Mouse (Mus musculus) kidney, adult 11 months (tissue): ENCODE data around the gene Bcorl1.
"Not testable (repeated sequence)": the region's sequence is repeated elsewhere in the genome, so short reads cannot be mapped to it uniquely, and the experiment has no call there.

Experiments
- DNase-seq: peaks from one replicate; pipeline ENCODE4 v3.0.0; 2022

Gene Bcorl1

DNA sequence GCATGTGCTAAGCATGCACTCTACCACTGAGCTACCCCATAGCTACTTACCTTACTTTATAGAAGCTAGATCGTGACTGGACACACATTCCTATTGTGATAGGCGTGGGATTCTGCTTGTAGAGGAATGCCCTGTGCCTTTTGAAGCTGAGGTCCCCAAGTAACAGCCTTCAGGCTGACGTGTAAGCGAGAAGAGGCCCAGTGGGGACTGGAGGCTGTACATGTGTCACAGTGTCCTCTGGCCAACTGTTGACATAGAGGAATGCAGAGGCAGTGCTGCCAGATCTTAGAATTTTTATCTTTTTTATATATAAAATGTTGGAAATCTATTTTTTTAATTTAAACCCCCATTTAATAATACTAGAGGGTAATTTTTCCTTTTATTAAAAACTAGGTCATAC is 58.8 kb downstream of the Bcorl1 start:
- no peak for DNase-seq

DNA sequence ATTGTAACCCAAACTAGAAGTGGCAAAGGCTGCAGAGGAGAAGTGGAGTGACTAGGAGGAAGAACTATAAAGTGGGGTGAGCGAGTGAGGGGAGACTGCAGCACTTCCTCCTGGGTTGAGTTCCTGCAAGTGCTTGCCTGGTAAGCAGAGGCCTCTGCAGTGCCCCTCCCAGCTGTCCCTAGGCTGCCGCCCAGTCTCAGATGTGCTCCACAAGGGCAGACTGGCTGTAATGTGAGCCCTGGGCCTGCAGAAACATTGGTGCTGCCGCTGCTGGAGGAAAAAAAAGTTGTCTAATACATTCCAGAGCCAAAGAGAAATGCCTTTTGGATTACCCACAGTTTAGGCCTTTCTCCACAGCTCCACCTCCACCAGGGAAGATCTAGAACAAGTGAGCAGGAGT is 64.0 kb downstream of the Bcorl1 start:
- DNase-seq: no peak

DNA sequence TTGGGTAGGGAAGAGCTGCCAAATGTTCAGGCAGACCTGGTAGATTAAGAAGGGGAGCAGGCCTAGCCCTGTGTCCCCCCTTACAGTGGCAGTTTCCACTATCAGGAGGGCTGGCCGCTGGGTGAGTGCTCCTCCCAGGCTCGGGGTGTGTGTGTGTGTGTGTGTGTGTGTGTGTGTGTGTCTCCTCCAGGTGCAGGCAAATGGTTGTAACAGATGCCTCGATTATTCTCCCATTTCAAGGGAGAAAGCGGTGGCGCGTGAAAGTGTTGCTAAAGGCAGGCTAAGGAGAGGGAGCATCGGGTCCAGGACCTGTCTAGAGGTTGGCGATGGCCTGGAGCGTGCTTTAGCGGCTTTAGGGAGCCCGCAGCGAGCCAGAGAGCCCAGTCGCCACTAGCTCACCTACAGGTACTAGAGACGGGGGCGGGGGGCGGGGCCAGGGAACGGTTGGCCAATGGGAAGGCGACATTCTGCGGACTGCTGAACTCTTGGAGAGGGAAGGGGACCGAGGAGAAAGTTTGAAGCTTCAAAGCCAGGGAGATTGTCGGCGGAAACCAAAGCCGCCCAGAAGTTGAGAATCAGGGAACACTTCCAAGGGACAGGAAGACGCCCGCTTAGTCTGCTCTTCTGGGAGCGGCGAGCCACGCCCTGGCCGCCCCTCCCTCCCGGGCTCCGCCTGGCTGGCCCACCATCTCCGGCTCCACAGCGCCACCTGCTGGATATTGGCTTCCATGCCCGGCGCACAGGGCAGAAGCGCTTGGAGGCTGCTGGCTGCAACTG is 68.6 kb downstream of the Bcorl1 start:
- peak; percentile 78 for DNase-seq

DNA sequence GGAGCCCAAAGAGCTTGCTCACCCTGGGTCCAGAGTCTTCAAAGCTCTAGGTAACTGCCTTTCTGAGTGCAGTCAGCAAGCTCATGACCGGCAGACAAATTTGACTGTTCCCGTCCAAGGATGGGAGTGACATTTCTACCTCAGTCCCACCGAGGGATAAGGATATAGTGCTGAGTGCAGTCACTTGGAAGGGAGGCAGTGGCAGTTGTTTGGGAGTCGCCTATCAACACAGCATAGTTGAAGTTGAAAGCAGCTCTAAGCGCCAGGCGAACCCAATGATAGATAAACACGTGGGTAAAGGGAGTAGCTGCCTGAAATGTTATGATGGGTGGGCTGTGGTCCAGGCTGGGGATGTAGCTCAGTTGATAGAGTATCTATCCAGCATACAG is 69.2 kb downstream of the Bcorl1 start:
- DNase-seq: no peak

DNA sequence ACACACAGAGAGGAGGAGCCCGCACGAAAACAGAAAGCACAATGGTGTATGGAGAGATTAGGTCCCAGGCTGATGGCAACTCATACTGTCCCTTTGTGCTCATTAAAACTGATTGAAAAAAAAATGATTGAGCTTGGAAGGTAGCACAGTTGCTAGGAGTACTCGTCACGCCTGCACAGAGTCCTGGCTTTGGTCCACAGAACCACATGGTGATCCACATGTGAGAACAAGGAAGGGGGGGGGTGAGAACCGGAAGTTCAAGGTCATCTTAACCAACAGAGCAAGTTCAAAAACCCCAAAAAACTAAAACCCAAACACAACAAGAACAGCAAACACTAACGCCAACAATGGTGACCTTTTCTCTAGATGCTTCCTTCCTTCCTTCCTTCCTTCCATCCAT is 71.5 kb downstream of the Bcorl1 start:
- DNase-seq: no peak

DNA sequence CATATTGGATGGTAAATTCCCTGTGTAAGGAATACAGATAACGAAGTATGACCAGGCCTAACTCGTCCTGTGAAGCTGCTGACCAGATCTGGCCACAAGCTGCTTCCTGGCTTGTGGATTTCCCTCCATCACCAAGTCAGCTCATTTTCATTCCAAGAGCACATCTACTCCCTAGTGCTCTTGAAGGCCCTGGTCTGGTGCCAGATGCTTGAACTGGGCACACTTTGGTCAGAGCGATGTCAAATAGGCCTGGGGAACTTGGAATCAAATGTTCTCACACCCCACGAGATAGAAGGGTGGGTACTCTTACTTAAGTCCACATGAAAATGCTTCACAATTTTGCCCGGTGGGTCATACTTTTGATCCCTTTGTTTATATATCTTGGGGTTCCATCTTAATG is 73.1 kb downstream of the Bcorl1 start:
- DNase-seq: no peak

DNA sequence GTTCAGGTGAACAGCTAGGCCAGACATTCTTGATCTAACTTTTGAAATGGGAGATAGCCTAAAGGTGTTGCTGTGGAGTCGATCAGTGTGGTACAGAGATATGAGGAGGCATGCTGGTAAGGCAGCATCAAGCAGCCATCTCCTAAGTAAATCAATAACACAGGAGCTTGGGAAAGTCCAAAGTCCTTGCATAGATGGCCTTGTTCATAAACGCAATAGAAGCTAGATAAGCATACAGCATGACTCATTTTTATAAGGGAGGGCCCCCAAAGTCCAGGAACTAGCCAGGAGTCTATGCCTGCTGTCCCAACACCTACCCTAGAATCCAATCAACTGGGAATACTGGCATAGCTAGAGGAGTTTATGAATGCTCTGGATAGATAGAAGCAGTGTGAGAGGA is 77.3 kb downstream of the Bcorl1 start:
- no peak for DNase-seq

DNA sequence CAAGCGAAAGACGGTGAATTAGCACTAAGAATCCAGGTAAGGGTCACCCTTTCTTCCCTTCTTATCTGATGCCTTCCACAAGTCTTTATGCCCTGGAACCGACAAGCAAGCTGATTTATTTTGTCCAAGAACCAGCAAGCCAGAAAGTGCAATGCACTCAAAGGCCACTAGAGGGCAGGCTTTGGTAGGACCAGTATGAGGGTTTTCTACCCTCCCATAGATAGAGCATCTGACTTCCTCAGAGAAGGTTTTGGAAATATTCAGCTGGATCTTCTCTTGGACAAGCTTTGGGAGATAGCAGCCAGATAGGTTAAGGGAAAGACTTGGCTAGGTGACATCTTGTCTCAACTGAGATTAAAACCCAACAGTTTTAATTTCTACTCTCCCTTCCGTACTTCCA is 81.8 kb downstream of the Bcorl1 start:
- DNase-seq: peak; percentile 59

DNA sequence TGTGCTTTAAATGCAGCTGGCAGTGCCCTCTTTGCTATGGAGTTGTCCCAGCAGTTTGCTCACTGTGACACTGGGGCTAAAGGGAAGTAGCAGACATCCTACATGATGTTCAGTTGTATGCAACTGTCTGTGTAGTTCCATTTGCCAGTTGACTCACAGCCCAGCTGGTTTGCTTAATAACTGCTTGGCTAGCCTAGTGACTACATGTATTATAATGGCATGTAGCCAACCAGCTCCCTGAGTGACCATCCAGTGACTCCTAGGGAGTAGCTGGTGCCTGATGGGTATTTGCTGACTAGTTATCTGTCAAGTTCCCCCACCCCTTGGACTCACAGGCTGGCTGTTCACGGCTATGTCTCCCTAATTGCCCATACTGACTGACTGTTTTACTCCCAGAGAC is 82.5 kb downstream of the Bcorl1 start:
- no peak for DNase-seq

DNA sequence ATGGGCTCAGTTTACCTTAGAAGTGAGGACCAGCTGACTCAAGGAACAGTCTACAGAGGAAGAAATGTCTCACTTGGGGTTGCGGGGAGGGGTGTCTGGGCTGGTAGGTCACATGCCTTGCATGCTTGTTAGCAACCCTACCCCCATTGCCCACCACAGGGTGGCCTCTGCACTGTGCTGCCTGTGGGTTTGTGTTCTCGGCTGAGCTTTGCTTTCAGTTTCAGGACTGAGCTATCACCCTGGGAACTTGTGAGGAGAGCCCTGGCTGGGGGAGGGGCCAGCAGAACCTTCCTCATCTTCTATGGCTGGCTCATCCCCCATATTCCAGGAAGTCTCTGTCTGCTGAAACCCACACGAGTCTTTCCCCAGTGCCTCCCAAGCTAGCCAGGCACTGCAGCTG is 83.4 kb downstream of the Bcorl1 start:
- DNase-seq: peak; percentile 42

DNA sequence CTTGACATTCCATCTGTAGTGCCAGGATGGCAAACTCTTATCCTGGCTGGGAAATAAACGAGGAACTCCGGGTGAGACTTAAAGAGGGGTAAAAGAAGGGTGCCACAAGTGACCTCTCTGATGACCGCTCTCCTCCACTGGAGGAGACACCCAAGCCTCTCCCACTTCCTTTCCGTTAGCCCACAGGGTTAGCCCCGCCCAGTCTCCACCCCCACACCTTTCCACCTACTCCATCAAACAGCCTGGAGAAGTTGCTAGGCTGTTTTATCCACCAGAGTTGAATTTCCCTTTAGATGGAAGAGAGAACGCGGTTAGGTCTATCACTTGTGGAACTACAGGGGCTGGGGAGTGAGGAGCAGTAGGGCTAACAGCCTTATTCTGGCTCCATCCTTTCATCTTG is 84.1 kb downstream of the Bcorl1 start:
- DNase-seq: no peak

DNA sequence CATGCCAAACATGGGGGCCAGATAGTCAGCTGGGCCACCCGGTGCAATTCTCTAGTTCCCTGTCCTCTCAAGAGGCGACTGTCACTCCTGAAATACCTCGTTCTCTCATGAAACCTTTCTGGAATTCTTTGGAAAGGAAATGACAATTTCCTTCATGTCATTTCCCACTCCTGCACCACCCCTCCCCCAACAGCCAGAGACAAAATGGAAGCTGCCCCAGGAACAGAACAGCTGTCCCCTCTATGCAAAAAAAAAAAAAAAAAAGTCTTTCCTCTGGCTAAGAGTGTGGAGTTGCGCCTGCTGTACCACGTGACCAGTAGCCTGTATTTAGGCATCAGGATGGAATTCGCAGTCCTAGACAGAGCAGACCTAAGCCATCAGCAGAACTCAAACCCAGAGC is 87.1 kb downstream of the Bcorl1 start:
- no peak for DNase-seq

DNA sequence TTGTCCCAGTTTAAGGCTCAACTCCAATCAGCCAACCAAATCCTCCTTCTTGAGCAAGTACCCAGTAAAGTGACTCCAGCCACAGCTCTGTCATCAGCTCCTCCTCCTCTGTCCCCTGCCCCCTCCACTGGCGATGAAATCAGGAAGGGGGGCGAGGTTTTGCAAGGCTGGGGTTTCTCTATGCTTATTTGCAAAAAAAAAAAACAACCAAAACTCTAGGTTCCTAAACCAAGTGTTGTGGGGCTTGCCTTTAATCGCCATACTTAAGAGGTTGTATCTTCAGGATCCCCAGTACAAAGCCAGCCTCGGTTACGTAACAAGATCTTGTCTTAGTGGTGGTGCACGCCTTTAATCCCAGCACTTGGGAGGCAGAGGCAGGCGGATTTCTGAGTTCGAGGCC is 87.5 kb downstream of the Bcorl1 start:
- no peak for DNase-seq

DNA sequence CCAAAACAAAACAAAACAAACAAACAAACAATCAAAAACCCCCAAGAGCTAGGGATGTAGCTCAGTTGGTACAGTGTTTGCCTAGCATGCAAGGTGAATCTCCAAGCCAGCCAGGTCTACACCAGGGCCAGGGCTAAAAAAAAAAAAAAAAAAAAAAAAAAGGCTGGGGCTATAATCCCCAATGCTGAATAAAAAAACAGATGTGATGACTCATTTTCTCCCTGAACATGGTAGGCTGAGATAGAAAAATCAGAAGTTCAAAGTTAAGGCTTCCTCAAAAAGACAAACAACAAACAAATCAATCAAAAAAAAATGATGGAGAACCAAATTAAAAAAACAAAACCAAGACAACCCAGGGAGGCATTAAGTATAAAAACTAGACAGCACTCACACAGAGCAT is 87.9 kb downstream of the Bcorl1 start:
- DNase-seq: no peak

DNA sequence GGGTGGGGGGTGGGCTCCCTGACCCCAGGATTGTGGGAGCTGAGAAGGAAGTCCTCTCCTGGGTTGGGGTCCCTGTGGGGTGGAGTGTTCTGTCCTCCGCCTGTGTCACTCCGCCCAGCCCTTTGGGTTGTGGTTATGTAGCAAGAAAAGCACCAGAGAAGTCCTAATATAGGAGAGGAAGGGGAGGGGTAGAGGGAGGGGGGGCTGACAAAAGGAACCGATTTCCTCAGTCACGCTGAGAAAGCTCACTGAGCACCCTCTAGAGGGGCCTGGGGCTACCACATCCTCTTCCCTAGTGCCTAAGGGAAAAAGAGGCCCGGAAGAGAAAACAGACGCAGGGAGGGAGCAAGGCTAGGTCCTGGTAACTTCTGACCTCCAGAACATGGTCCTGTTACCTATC is 88.4 kb downstream of the Bcorl1 start:
- no peak for DNase-seq

DNA sequence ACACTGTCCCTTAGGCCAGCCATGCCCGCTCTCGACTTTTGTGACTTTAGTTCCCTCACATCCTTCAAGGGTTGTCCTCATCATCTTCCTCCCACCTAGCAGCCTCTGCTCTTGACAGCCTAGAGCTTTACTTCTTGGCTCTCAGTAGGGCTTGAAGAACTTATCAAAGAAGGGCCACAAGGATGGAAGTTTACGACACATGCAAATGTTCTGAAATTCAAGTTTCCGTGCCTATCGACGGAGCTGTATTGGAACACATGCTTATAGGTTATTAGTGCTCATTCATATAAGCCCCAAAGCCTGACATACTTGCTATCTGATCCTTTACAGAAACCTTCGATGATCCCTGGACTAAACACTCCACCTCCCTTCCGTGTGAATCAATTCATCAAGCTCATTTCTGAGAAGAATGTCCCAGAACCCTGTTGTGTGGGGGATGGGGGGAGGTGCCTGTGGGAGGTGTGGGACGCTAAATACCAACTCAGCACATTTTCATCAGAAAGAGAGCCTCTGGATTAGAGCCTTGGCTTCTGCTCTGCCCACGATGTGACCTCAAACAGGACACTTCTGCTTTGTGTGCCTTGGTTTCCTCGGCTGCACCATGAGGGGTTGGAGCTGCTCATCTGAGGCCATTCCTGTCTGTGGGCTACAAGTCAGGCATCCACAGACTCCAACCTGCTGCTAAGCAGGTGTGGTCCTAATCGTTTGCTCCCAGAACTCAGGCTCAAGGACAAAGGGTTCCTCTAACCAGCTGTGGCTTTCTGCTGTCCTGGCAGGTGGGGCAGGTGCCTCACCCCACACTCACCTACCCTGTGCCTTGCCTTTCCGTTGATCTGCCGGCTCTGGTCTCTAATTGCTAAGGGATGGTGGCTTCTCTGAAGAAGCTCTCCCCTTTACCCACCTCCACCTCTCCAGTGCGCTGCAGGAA is 91.7 kb downstream of the Bcorl1 start:
- no peak for DNase-seq

DNA sequence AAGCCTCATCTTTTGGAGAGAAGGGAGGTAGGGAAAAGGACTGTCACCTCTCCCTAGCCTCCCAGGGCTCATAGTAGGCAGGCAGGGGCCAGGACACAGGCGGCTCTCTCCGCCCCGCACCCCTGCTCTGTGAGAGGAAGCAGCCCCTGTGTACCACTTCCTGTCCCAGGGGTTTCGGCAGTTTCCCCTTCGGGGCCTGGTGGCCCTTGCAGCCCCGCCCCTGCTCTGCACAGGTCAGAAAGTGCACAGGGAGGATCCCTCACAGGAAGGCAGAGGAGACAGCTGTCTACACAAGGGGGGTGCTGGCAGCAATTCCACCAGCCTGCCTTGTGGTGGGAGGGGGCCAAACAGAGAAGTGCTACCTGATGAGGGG is 92.4 kb downstream of the Bcorl1 start:
- DNase-seq: no peak

DNA sequence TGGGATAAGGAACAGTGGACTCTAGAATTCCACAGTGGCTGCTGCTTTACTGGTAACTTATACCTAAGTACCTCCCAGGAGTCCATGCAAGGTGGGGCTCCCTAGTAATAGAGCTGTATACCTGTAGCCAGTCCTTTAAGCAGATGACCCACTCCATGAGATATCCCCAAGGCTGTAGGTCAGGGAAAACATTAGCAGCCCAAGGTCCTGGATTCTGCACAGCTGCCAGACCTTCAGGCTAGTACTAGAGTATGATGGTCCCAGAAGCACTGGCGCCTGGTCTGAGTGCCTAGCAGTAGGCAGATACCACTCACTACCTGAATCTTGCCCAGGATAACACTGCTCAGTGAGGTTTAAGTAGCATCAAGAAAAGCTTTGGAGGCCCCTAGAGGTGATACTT is 93.1 kb downstream of the Bcorl1 start:
- DNase-seq: no peak

DNA sequence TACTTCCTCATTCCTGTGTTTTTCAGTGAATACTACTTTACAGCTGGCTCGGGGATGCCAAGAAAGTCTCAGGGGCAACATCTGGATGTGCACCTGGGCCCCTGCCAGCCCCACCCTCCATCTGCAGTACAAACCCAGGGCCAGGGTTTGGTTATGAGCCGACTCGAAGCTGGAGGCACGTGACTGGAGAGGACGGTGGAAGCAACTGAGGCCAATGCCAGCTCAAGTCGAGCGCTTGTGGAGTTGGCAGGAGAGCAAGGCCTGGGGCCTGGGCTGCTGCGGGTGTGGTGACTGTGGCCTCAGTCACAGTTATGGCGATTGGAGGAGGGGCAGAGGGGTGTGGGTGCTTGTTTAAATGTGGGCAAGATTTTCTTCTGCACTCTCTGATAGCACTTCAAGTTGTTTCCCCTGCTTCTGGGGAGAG is 94.3 kb downstream of the Bcorl1 start:
- DNase-seq: no peak

DNA sequence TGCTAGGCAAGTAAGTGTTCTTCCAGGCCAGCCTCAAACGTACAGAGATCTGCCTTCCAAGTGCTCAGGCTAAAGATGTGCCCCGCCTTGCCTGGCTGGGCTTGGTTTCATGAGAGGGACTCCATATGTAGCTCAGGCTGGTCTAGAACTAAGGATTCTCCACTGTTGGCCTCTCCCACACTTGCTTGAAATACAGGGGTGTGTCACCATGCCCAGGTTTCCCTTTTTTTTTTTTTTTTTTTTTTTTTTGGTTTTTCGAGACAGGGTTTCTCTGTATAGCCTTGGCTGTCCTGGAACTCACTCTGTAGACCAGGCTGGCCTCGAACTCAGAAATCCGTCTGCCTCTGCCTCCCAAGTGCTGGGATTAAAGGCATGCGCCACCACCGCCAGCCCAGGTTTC is 94.9 kb downstream of the Bcorl1 start:
- DNase-seq: not testable (repeated sequence)

DNA sequence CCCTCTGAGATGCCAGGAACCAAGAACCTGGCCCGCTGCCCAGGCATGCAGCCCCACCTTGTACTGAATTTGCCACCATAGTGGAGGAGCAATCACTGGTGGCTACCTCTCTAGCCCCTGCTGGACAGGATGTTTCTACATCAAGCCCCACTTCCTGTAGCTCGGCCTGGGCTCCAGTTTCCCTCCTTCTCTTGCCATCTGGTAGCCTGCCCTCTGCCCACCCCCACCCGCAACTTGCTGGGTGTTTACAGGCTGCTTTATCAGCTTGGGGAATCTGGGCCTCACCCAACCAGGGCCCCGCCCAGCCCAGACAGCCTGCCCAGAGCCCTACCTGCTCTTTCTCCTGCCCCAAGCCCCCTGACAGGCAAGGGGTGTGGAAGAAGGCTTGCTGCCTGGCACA is 97.9 kb downstream of the Bcorl1 start:
- DNase-seq: no peak

DNA sequence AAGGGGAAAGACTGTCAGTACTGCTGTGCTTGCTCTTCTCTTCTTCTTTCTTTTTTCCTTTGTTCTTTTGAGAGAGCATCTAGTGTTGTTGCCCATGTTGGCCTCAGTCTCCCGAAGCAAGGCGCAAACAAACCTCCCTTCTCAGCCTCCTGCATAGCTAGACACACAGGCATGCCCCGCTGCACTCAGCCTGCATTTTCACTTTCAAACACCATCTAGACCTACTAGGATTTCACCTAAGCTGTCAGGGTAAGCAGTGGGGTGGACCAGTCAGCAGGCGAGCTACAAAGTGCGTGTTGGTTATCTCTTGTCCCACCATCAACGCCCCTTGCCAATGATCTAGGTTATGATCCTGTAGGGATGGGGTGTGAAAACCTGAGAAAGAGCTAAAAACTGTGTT is 100.4 kb downstream of the Bcorl1 start:
- DNase-seq: no peak

DNA sequence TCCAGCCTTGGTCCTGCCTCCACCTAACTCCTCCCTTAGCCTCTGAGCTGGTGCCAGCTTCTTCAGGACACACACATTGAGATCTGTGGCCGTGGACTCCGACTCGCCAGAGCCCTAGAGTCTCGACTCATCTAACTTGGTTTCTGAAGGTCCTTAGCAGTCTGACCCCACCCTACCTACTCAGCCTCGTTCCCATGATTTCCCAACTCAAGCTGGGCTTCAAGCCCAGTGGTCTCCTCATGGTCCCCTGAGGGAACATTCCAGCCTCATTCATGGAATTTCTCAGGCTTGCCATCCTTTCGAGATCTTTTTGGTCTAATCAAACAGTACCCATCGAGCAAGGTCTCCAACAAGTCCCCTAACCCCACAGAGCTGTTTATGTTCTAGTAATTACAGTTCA is 100.8 kb downstream of the Bcorl1 start:
- no peak for DNase-seq

DNA sequence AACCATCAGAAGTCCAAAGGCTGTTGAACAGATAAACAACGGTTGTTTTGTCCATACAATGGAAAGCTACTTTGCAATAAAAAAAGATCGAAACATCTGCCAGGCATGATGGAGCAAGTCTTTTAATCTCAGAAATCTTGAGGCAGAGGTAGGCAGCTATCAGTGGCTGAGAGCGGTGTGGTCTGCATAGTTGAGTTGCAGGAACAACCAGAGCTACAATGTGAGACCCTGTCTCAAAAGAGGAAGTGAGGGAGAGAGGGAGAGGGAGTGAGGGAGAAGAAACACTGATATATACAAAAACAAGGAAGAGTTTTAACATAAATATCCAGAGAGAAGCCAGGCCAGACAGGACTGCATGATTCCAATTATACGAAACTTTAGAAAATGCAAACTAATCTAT is 103.5 kb downstream of the Bcorl1 start:
- no peak for DNase-seq
